Mouse (Mus musculus) forebrain, embryonic 14.5 days (tissue): ENCODE results near the gene Tcea3. TPM values are rescaled to one million over a fixed set of nuclear protein-coding genes. Genes with fewer than 3 reads are reported as not detected.

Experiments used
- ATAC-seq: fragments of 200-750 bp; cut with Nextera tagmentation; 2 replicates; pipeline ENCODE4 v1.8.0; 2017; ENCODE audit warnings: mild to moderate bottlenecking, moderate library complexity
- DNase-seq: peaks from one replicate; pipeline ENCODE4 v3.0.0-alpha.2; 2015; ENCODE audit warnings: low spot score
- H3K27ac ChIP-seq: fragments of 300-500 bp; sonication (generic); 2 replicates; pipeline ENCODE4 v1.5.1; 2014; ENCODE audit warnings: low read depth, mild to moderate bottlenecking, control low read depth, low read length, moderate library complexity
- H3K27me3 ChIP-seq: fragments of 300-500 bp; sonication (generic); replicated peaks from 2 replicates; pipeline ENCODE4 v1.6.1; 2014; ENCODE audit warnings: low read length, control low read depth, mixed read lengths; ENCODE audit not compliant: control insufficient read depth, insufficient read depth
- H3K36me3 ChIP-seq: fragments of 300-500 bp; sonication (generic); 2 replicates; pipeline ENCODE4 v1.6.1; 2014; ENCODE audit warnings: low read length, control low read depth; ENCODE audit not compliant: control insufficient read depth, insufficient read depth
- H3K4me1 ChIP-seq: fragments of 300-500 bp; sonication (generic); 2 replicates; pipeline ENCODE4 v1.6.1; 2014; ENCODE audit warnings: antibody characterized with exemption, low read length, control low read depth; ENCODE audit not compliant: control insufficient read depth, insufficient read depth
- H3K4me2 ChIP-seq: fragments of 300-500 bp; sonication (generic); 2 replicates; pipeline ENCODE4 v1.6.1; 2014; ENCODE audit warnings: mild to moderate bottlenecking, control low read depth, low read length
- H3K4me3 ChIP-seq: fragments of 300-500 bp; sonication (generic); 2 replicates; pipeline ENCODE4 v1.5.1; 2014; ENCODE audit warnings: low read depth, low read length, control low read depth
- H3K9ac ChIP-seq: fragments of 300-500 bp; sonication (generic); 2 replicates; pipeline ENCODE4 v1.6.1; 2014; ENCODE audit warnings: mild to moderate bottlenecking, low read length, control low read depth, moderate library complexity
- H3K9me3 ChIP-seq: fragments of 300-500 bp; sonication (generic); replicated peaks from 2 replicates; pipeline ENCODE4 v1.6.1; 2016; ENCODE audit warnings: low read length, control low read depth, mixed read lengths; ENCODE audit not compliant: control insufficient read depth
- WGBS: fragments of 180-500 bp; shearing (Covaris S2); extraction: QIAGEN DNeasy Blood & Tissue Kit; methylation state at CpG from one replicate; pipeline ENCODE4 v1.1.7; 2014; 5-methylcytosine and 5-hydroxymethylcytosine counted together
- polyA plus RNA-seq: library from polyadenylated mRNA; unstranded; fragments of >200 nt; fragmentation: Nextera tagmentation; extraction: Ambion mirVana; gene quantifications from 2 replicates; pipeline ENCODE4 v1.2.1, GENCODE M21; 2014

Gene Tcea3
- polyA plus RNA-seq, 1 experiment from 2014 or later = 0.60 TPM

GRCm38 (mm10) chr4:136224677-136225460, 22.7 kb upstream of the Tcea3 start:
- DNase-seq (no peak), ATAC-seq (no peak)
- H3K36me3 ChIP-seq = no peaks in the 10 kb centered on the region
- no peaks in the 10 kb centered on the region for H3K27me3 ChIP-seq
- H3K9ac ChIP-seq = no peak overlapping the region
- WGBS = 82% methylated on average over 23 of the region's 23 CpGs
- no peak overlapping the region for H3K4me3 ChIP-seq
- no peak overlapping the region for H3K4me2 ChIP-seq
- 0 out of 2 replicates have a peak overlapping the region, but pooled peaks have one; percentile 35 for H3K27ac ChIP-seq
- peaks cover 18% of the 10 kb centered on the region for H3K4me1 ChIP-seq
- no peaks in the 10 kb centered on the region for H3K9me3 ChIP-seq

- no peak overlapping the region for H3K27ac ChIP-seq
- 90% methylated on average over 7 of the region's 7 CpGs for WGBS
- peaks cover 12% of the 10 kb centered on the region for H3K4me1 ChIP-seq
- no peaks in the 10 kb centered on the region for H3K27me3 ChIP-seq
- DNase-seq (no peak), ATAC-seq (no peak)
- no peak overlapping the region for H3K4me2 ChIP-seq
- no peak overlapping the region for H3K9ac ChIP-seq
- H3K9me3 ChIP-seq = no peaks in the 10 kb centered on the region
- H3K36me3 ChIP-seq = no peaks in the 10 kb centered on the region
- H3K4me3 ChIP-seq = no peak overlapping the region
These were observed 20.1 kb upstream of the Tcea3 start for GRCm38 (mm10) chr4:136227408-136227807.

- Histone ChIP-seq H3K9ac (no peak overlapping the region), H3K27ac (no peak overlapping the region), H3K4me1 (peaks cover 10% of the 10 kb centered on the region), H3K36me3 (no peaks in the 10 kb centered on the region), H3K27me3 (no peaks in the 10 kb centered on the region), H3K4me3 (no peak overlapping the region), H3K4me2 (no peak overlapping the region), H3K9me3 (no peaks in the 10 kb centered on the region)
- WGBS = 85% methylated on average over 5 of the region's 5 CpGs
- ATAC-seq (no peak), DNase-seq (no peak)
These were observed 18.9 kb upstream of the Tcea3 start for GRCm38 (mm10) chr4:136228640-136229039.

GRCm38 (mm10) chr4:136238669-136239068, 8.9 kb upstream of the Tcea3 start:
- ATAC-seq (no peak), DNase-seq (no peak)
- no peaks in the 10 kb centered on the region for H3K4me1 ChIP-seq
- no peak overlapping the region for H3K4me3 ChIP-seq
- H3K9me3 ChIP-seq = no peaks in the 10 kb centered on the region
- WGBS = 22% methylated on average over 13 of the region's 13 CpGs
- H3K9ac ChIP-seq = no peak overlapping the region
- H3K27me3 ChIP-seq = 0 out of 2 replicates have a peak, but pooled peaks cover 11% of the 10 kb centered on the region
- H3K4me2 ChIP-seq = no peak overlapping the region
- no peaks in the 10 kb centered on the region for H3K36me3 ChIP-seq
- H3K27ac ChIP-seq = no peak overlapping the region

GRCm38 (mm10) chr4:136239111-136239510, 8.4 kb upstream of the Tcea3 start:
- no peak overlapping the region for H3K9ac ChIP-seq
- 77% methylated on average over 9 of the region's 9 CpGs for WGBS
- no peak overlapping the region for H3K4me3 ChIP-seq
- no peaks in the 10 kb centered on the region for H3K36me3 ChIP-seq
- H3K27ac ChIP-seq = no peak overlapping the region
- ATAC-seq = no peak
- H3K9me3 ChIP-seq = no peaks in the 10 kb centered on the region
- no peaks in the 10 kb centered on the region for H3K4me1 ChIP-seq
- H3K4me2 ChIP-seq = no peak overlapping the region
- H3K27me3 ChIP-seq = 0 out of 2 replicates have a peak, but pooled peaks cover 11% of the 10 kb centered on the region
- DNase-seq = no peak

GRCm38 (mm10) chr4:136239622-136240021, 7.9 kb upstream of the Tcea3 start:
- DNase-seq (peak; percentile 72), ATAC-seq (peak; percentile 44; the same call in 1 of the 2 replicates)
- Histone ChIP-seq H3K27me3 (0 out of 2 replicates have a peak, but pooled peaks cover 11% of the 10 kb centered on the region), H3K9ac (no peak overlapping the region), H3K4me1 (no peaks in the 10 kb centered on the region), H3K9me3 (no peaks in the 10 kb centered on the region), H3K36me3 (no peaks in the 10 kb centered on the region), H3K4me3 (no peak overlapping the region), H3K4me2 (no peak overlapping the region), H3K27ac (no peak overlapping the region)
- 19% methylated on average over 8 of the region's 8 CpGs for WGBS

GRCm38 (mm10) chr4:136240123-136240522, 7.4 kb upstream of the Tcea3 start:
- H3K9me3 ChIP-seq = no peaks in the 10 kb centered on the region
- H3K27ac ChIP-seq = no peak overlapping the region
- H3K4me3 ChIP-seq = no peak overlapping the region
- ATAC-seq (no peak; the same call in 1 of the 2 replicates), DNase-seq (no peak)
- no peaks in the 10 kb centered on the region for H3K36me3 ChIP-seq
- 66% methylated on average over 14 of the region's 14 CpGs for WGBS
- no peaks in the 10 kb centered on the region for H3K4me1 ChIP-seq
- 0 out of 2 replicates have a peak, but pooled peaks cover 11% of the 10 kb centered on the region for H3K27me3 ChIP-seq
- no peak overlapping the region for H3K9ac ChIP-seq
- no peak overlapping the region for H3K4me2 ChIP-seq

GRCm38 (mm10) chr4:136240955-136241354, 6.6 kb upstream of the Tcea3 start:
- Histone ChIP-seq H3K9me3 (no peaks in the 10 kb centered on the region), H3K36me3 (no peaks in the 10 kb centered on the region), H3K4me3 (no peak overlapping the region), H3K9ac (no peak overlapping the region), H3K27me3 (peaks cover 20% of the 10 kb centered on the region), H3K4me1 (no peaks in the 10 kb centered on the region), H3K4me2 (no peak overlapping the region), H3K27ac (no peak overlapping the region)
- 41% methylated on average over 8 of the region's 8 CpGs for WGBS
- ATAC-seq (no peak), DNase-seq (no peak)

GRCm38 (mm10) chr4:136242065-136242703, 5.3 kb upstream of the Tcea3 start:
- Histone ChIP-seq H3K9ac (no peak overlapping the region), H3K4me3 (no peak overlapping the region), H3K9me3 (no peaks in the 10 kb centered on the region), H3K4me1 (no peaks in the 10 kb centered on the region), H3K27me3 (peaks cover 30% of the 10 kb centered on the region), H3K4me2 (no peak overlapping the region), H3K27ac (no peak overlapping the region), H3K36me3 (no peaks in the 10 kb centered on the region)
- ATAC-seq = no peak
- 41% methylated on average over 8 of the region's 8 CpGs for WGBS
- DNase-seq = peak; percentile 25
